Mouse (Mus musculus) forebrain, embryonic 14.5 days (tissue): ENCODE measurements around the gene Pcnx2. TPM values are rescaled to one million over a fixed set of nuclear protein-coding genes. Genes with fewer than 3 reads are reported as not detected.

Experiments
- ATAC-seq: fragments of 200-750 bp; cut with Nextera tagmentation; 2 replicates; pipeline ENCODE4 v1.8.0; 2017; ENCODE audit warnings: mild to moderate bottlenecking, moderate library complexity
- DNase-seq: peaks from one replicate; pipeline ENCODE4 v3.0.0-alpha.2; 2015; ENCODE audit warnings: low spot score
- H3K27ac ChIP-seq: fragments of 300-500 bp; sonication (generic); 2 replicates; pipeline ENCODE4 v1.5.1; 2014; ENCODE audit warnings: low read depth, mild to moderate bottlenecking, control low read depth, low read length, moderate library complexity
- H3K27me3 ChIP-seq: fragments of 300-500 bp; sonication (generic); replicated peaks from 2 replicates; pipeline ENCODE4 v1.6.1; 2014; ENCODE audit warnings: low read length, control low read depth, mixed read lengths; ENCODE audit not compliant: control insufficient read depth, insufficient read depth
- H3K36me3 ChIP-seq: fragments of 300-500 bp; sonication (generic); 2 replicates; pipeline ENCODE4 v1.6.1; 2014; ENCODE audit warnings: low read length, control low read depth; ENCODE audit not compliant: control insufficient read depth, insufficient read depth
- H3K4me1 ChIP-seq: fragments of 300-500 bp; sonication (generic); 2 replicates; pipeline ENCODE4 v1.6.1; 2014; ENCODE audit warnings: antibody characterized with exemption, low read length, control low read depth; ENCODE audit not compliant: control insufficient read depth, insufficient read depth
- H3K4me2 ChIP-seq: fragments of 300-500 bp; sonication (generic); 2 replicates; pipeline ENCODE4 v1.6.1; 2014; ENCODE audit warnings: mild to moderate bottlenecking, control low read depth, low read length
- H3K4me3 ChIP-seq: fragments of 300-500 bp; sonication (generic); 2 replicates; pipeline ENCODE4 v1.5.1; 2014; ENCODE audit warnings: low read depth, low read length, control low read depth
- H3K9ac ChIP-seq: fragments of 300-500 bp; sonication (generic); 2 replicates; pipeline ENCODE4 v1.6.1; 2014; ENCODE audit warnings: mild to moderate bottlenecking, low read length, control low read depth, moderate library complexity
- H3K9me3 ChIP-seq: fragments of 300-500 bp; sonication (generic); replicated peaks from 2 replicates; pipeline ENCODE4 v1.6.1; 2016; ENCODE audit warnings: low read length, control low read depth, mixed read lengths; ENCODE audit not compliant: control insufficient read depth
- WGBS: fragments of 180-500 bp; shearing (Covaris S2); extraction: QIAGEN DNeasy Blood & Tissue Kit; methylation state at CpG from one replicate; pipeline ENCODE4 v1.1.7; 2014; 5-methylcytosine and 5-hydroxymethylcytosine counted together
- polyA plus RNA-seq: library from polyadenylated mRNA; unstranded; fragments of >200 nt; fragmentation: Nextera tagmentation; extraction: Ambion mirVana; gene quantifications from 2 replicates; pipeline ENCODE4 v1.2.1, GENCODE M21; 2014

Pcnx2 gene
- polyA plus RNA-seq, 1 experiment from 2014 or later = 2.6 TPM

- Histone ChIP-seq H3K27me3 (peaks cover 44% of the 10 kb centered on the region), H3K9ac (peak overlapping the region; percentile 50; the same call in 1 of the 2 replicates), H3K36me3 (no peaks in the 10 kb centered on the region), H3K4me2 (peak overlapping the region; percentile 97), H3K9me3 (no peaks in the 10 kb centered on the region), H3K4me1 (peaks cover 3% of the 10 kb centered on the region; the same call in 1 of the 2 replicates), H3K4me3 (peak overlapping the region; percentile 47), H3K27ac (no peak overlapping the region)
- DNase-seq (no peak), ATAC-seq (no peak)
- WGBS = 3% methylated on average over 30 of the region's 30 CpGs
Observed at GRCm38 (mm10) chr8:125909661-125910364, 11.7 kb upstream of the Pcnx2 start.

GRCm38 (mm10) chr8:125907311-125907710 lies 9.2 kb upstream of the Pcnx2 start:
- ATAC-seq = no peak
- no peaks in the 10 kb centered on the region for H3K9me3 ChIP-seq
- peaks cover 3% of the 10 kb centered on the region; the same call in 1 of the 2 replicates for H3K4me1 ChIP-seq
- no peak overlapping the region for H3K4me3 ChIP-seq
- no peak overlapping the region for H3K9ac ChIP-seq
- H3K27ac ChIP-seq = no peak overlapping the region
- DNase-seq = no peak
- H3K4me2 ChIP-seq = no peak overlapping the region
- no peaks in the 10 kb centered on the region for H3K36me3 ChIP-seq
- WGBS = 79% methylated on average over 2 of the region's 2 CpGs
- H3K27me3 ChIP-seq = peaks cover 38% of the 10 kb centered on the region

GRCm38 (mm10) chr8:125905341-125905740 lies 7.2 kb upstream of the Pcnx2 start:
- Histone ChIP-seq H3K9me3 (no peaks in the 10 kb centered on the region), H3K4me2 (no peak overlapping the region), H3K4me3 (no peak overlapping the region), H3K27me3 (peaks cover 18% of the 10 kb centered on the region), H3K27ac (no peak overlapping the region), H3K36me3 (no peaks in the 10 kb centered on the region), H3K9ac (no peak overlapping the region), H3K4me1 (peaks cover under 1% of the 10 kb centered on the region; the same call in 1 of the 2 replicates)
- ATAC-seq (no peak), DNase-seq (no peak)
- 76% methylated on average over 2 of the region's 2 CpGs for WGBS

- no peak overlapping the region for H3K4me2 ChIP-seq
- no peaks in the 10 kb centered on the region for H3K9me3 ChIP-seq
- H3K27me3 ChIP-seq = no peaks in the 10 kb centered on the region
- H3K36me3 ChIP-seq = no peaks in the 10 kb centered on the region
- DNase-seq = no peak
- H3K4me3 ChIP-seq = no peak overlapping the region
- H3K4me1 ChIP-seq = peaks cover 6% of the 10 kb centered on the region
- ATAC-seq = no peak
- no peak overlapping the region for H3K27ac ChIP-seq
- 39% methylated on average over 3 of the region's 3 CpGs for WGBS
- H3K9ac ChIP-seq = no peak overlapping the region
Observed at GRCm38 (mm10) chr8:125902521-125902920, 4.4 kb upstream of the Pcnx2 start.

- WGBS = 19% methylated on average over 2 of the region's 2 CpGs
- Histone ChIP-seq H3K36me3 (no peaks in the 10 kb centered on the region), H3K4me3 (no peak overlapping the region), H3K27me3 (no peaks in the 10 kb centered on the region), H3K9me3 (no peaks in the 10 kb centered on the region), H3K27ac (no peak overlapping the region), H3K4me2 (no peak overlapping the region), H3K9ac (no peak overlapping the region; the same call in 1 of the 2 replicates), H3K4me1 (peaks cover 6% of the 10 kb centered on the region)
- ATAC-seq (no peak), DNase-seq (peak; percentile 37)
Observed at GRCm38 (mm10) chr8:125901167-125901566, 3.0 kb upstream of the Pcnx2 start.

- Histone ChIP-seq H3K4me1 (peaks cover 6% of the 10 kb centered on the region), H3K9me3 (no peaks in the 10 kb centered on the region), H3K36me3 (no peaks in the 10 kb centered on the region), H3K4me2 (peak overlapping the region; percentile 78), H3K27me3 (no peaks in the 10 kb centered on the region), H3K9ac (peak overlapping the region; percentile 70; the same call in 1 of the 2 replicates), H3K27ac (no peak overlapping the region), H3K4me3 (peak overlapping the region; percentile 52; the same call in 1 of the 2 replicates)
- ATAC-seq (peak; percentile 33), DNase-seq (peak; percentile 92)
- 0% methylated on average over 6 of the region's 6 CpGs for WGBS
Observed at GRCm38 (mm10) chr8:125898899-125899298, 782 bp upstream of the Pcnx2 start.

GRCm38 (mm10) chr8:125897388-125897787 lies 729 bp downstream of the Pcnx2 start:
- Histone ChIP-seq H3K36me3 (no peaks in the 10 kb centered on the region), H3K4me1 (peaks cover 6% of the 10 kb centered on the region), H3K9me3 (no peaks in the 10 kb centered on the region), H3K9ac (peak overlapping the region; percentile 70; the same call in 1 of the 2 replicates), H3K4me3 (peak overlapping the region; percentile 52), H3K27me3 (no peaks in the 10 kb centered on the region), H3K4me2 (peak overlapping the region; percentile 78), H3K27ac (no peak overlapping the region)
- ATAC-seq (no peak), DNase-seq (no peak)
- WGBS = 61% methylated on average over 11 of the region's 11 CpGs

- Histone ChIP-seq H3K4me1 (no peaks in the 10 kb centered on the region), H3K9ac (no peak overlapping the region), H3K9me3 (no peaks in the 10 kb centered on the region), H3K4me3 (no peak overlapping the region), H3K36me3 (peaks cover 12% of the 10 kb centered on the region; the same call in 1 of the 2 replicates), H3K4me2 (no peak overlapping the region), H3K27me3 (no peaks in the 10 kb centered on the region), H3K27ac (no peak overlapping the region)
- DNase-seq (no peak), ATAC-seq (no peak)
- WGBS = 80% methylated on average over 3 of the region's 3 CpGs
Observed at GRCm38 (mm10) chr8:125889920-125890319, 8.2 kb downstream of the Pcnx2 start.

GRCm38 (mm10) chr8:125887549-125887948 lies 10.6 kb downstream of the Pcnx2 start:
- Histone ChIP-seq H3K27me3 (no peaks in the 10 kb centered on the region), H3K9ac (no peak overlapping the region), H3K4me3 (no peak overlapping the region), H3K9me3 (no peaks in the 10 kb centered on the region), H3K4me1 (no peaks in the 10 kb centered on the region), H3K36me3 (peaks cover 15% of the 10 kb centered on the region; the same call in 1 of the 2 replicates), H3K4me2 (no peak overlapping the region), H3K27ac (no peak overlapping the region)
- DNase-seq (no peak), ATAC-seq (no peak)
- WGBS = 88% methylated on average over 9 of the region's 9 CpGs
